Mouse (Mus musculus) Patski (cell line): ENCODE results near the gene Gm12695. TPM values are rescaled to one million over a fixed set of nuclear protein-coding genes. Genes with fewer than 3 reads are reported as not detected.

Experiments
- ATAC-seq: fragments of 100-300 bp; one replicate; pipeline ENCODE4 v1.8.0; 2021
- CTCF ChIA-PET: fragments of 350-600 bp; sonication (Branson Sonifier 250); formaldehyde crosslinking; loops from one replicate; lab custom pipeline; 2022; ENCODE audit warnings: inconsistent platforms; lab: Charles Lee
- POLR2A ChIA-PET: fragments of 350-600 bp; sonication (Branson Sonifier 250); formaldehyde crosslinking; loops from one replicate; lab custom pipeline; 2022; ENCODE audit warnings: antibody characterized with exemption, inconsistent platforms; lab: Charles Lee
- DNase-seq: peaks from one replicate; pipeline ENCODE4 v3.0.0-alpha.2; 2011; ENCODE audit warnings: low read depth, low spot score
- H3K27me3 ChIP-seq: fragments of 371-371 bp; one replicate; pipeline ENCODE4 v1.5.1; 2021
- CTCF ChIP-seq: fragments of 100-300 bp; IDR thresholded peaks from one replicate; pipeline ENCODE4 v1.5.1; 2021
- in situ Hi-C: fragments of 300-500 bp; cut with MboI; formaldehyde crosslinking; loops from 3 replicates; pipeline ENCODE4 v1.11.1; 2018; ENCODE audit warnings: low pct_unique_long_range_greater_than_20kb, mixed read lengths
- polyA plus RNA-seq: library from polyadenylated mRNA; unstranded; gene quantifications from one replicate; pipeline ENCODE4 v1.2.3, GENCODE M21; 2021

Gene Gm12695
- polyA plus RNA-seq, 1 experiment from 2014 or later: 0.15 TPM

DNA sequence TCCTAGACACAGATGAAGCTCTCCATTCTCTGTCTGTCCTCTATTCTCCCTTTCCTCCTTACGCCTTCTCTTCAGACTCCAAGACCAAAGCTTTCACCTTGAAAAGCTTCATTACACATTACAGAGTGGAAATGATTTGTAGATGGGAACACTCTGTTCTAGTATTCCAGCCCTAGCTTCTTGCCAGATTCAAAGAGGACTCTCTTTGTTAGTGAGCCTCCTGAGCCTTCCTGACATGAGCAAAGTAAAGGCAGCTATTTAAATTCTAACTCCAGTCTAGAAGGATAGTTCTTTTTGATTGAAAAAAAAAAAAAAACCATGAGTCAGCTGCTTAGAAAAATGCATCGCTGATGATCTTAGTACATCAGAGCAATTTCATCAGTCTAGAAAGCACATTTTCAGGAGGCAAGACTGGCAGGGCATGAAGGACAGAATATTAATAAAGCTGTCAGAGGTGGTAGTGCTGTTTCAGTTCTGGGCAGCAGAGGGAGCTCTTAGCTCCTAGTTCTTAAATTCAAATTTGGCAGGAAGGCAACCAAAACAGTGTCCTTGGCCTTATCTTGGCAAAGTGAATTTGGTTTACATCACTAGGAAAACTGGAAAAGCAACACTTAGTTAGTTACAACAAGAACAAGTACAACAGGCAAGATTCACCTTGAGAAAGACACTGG is 79.6 kb downstream of the Gm12695 start:
- CTCF ChIA-PET: interaction anchor here (0.7 to 2.4 kb wide), 7 partner anchors 9 to 992 kb away, joined by 3 to 10 read pairs (median 3); partner anchors contain the start of gene Gm10192
- no peaks in the 10 kb centered on the region for H3K27me3 ChIP-seq
- peak; percentile 44 for ATAC-seq
- peak; percentile 82 for TF ChIP-seq CTCF
- in situ Hi-C loops: loop anchor here (25.0 kb wide), 2 partner anchors 857 to 1407 kb away; no protein-coding TSS in a partner anchor
- DNase-seq: no peak
- POLR2A ChIA-PET: interaction anchor here (0.7 kb wide), 1 partner anchor 102 kb away, joined by 4 read pairs; no protein-coding TSS in a partner anchor

DNA sequence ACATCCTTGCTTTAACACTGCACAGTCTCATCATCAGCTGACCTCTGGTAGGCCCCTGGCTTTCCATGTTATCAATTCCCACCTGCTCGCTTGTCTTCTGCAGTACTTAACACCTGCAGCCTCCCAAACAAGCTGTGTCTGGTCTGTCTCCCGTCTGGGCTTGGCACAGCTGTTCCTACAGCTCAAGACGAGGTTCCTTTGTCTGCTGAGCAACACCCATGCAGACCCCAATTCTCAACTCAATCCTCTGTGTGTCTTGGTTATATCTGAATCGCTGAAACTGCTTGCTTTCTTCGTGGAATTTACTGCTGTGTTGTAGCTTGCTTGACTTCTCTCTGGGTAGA is 86.8 kb downstream of the Gm12695 start:
- in situ Hi-C loops: loop anchor here (5.0 to 10.0 kb wide), 2 partner anchors 1044 to 1627 kb away; no protein-coding TSS in a partner anchor
- no peak for TF ChIP-seq CTCF
- DNase-seq (no peak), ATAC-seq (no peak)
- no peaks in the 10 kb centered on the region for H3K27me3 ChIP-seq
- ChIA-PET POLR2A (no interaction called here), CTCF (no interaction called here)

DNA sequence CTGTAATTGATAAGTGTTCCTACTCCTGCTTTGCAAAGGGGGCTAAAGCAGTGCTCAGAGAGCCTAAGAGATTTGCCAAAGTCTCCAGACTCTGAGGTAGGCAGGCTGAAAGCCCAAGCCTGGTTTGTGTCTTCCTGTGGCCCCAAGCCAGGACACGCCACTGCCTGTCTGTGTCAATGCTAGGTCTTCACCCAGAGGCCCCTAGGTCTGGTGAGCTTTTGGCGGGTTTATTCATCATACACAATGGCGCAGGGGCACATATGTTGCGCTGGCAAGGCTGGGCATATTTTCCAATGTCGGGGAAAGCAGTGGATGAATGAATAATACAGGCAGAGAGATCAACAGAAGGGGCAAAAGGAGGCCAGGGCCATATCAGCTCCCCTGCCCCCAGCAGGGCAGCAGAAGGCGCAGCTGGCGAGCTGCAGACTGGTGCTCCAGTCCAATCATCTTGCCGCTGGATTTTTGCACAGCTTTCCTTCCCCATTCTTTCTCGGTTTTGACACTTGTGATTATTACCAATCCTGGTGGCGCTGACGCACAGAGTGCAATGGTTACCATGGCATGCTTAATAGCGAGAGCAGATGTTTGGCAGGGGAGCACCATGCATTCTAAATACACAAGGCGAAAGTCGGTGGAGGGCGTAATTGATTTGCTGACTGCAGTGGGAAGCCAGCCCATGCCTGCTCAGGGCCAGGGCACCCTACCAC is 87.3 kb downstream of the Gm12695 start:
- ChIA-PET POLR2A (no interaction called here), CTCF (interaction anchor here (0.9 to 1.7 kb wide), 2 partner anchors 8 to 1049 kb away, joined by 3 to 6 read pairs; no protein-coding TSS in a partner anchor)
- no peak for ATAC-seq
- in situ Hi-C loops: loop anchor here (5.0 to 10.0 kb wide), 2 partner anchors 1045 to 1627 kb away; no protein-coding TSS in a partner anchor
- no peaks in the 10 kb centered on the region for H3K27me3 ChIP-seq
- TF ChIP-seq CTCF: no peak
- no peak for DNase-seq

DNA sequence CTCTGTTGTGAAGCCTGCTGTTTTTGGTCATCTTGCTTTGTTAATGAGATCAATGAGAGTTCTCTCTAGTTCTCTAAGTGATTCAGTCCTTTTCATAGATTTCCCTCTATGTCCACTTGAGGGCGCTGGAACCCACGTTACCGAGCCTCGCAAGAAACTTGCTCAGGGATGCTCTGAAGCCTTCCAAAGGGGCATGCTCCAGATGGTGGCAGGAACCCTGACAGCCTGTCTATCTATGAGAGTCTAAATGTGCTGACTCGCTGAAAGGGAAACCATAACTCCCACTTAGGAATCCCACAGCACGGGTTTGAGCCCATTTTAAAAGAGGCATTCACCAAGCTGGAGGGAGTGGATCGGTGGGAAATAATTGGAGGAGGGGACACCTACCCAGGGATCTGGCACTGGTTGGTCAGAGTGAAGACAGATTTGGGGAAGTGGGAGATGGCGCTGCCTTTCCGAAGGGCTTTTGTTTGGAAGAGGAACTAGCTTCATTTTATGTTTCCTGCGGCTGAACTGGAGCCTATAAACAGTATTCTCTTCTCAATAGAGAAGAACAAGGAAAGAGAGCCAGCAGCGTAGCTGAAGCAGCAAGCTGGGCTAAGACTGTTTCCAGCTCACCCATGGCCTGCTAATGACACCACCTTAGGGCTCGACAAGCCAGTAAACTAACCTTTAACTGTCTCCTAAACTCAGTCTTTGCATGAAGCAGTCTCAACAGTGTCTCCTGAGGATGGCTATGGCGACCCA is 88.2 kb downstream of the Gm12695 start:
- DNase-seq (peak; percentile 24), ATAC-seq (peak; percentile 73)
- H3K27me3 ChIP-seq: no peaks in the 10 kb centered on the region
- ChIA-PET CTCF (interaction anchor here (0.9 to 1.7 kb wide), 3 partner anchors 9 to 1050 kb away, joined by 3 to 6 read pairs (median 5); no protein-coding TSS in a partner anchor), POLR2A (no interaction called here)
- peak; percentile 86 for TF ChIP-seq CTCF
- in situ Hi-C loops: loop anchor here (5.0 to 10.0 kb wide), 2 partner anchors 1046 to 1628 kb away; no protein-coding TSS in a partner anchor

DNA sequence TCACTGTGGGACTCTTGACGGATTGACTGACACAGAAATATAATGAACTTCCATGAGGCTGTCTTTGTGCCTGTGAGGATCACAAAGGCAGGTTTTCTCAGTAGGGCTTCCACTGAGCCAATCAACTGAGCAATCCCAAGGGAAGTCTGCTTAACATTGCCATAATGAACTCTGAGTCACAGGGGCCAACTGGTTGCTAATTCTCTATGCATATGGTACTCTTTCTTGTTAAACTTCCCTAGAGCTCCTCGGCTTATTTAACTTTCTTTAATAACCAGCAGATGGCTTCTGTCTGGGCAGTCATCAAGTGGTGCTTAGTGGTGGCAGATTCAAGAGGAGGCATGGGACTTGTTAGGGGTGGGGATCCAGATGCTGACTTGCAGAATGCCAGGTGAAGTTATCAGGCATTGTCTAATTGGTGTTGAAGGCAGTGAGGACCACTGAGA is 97.6 kb downstream of the Gm12695 start:
- ATAC-seq (no peak), DNase-seq (no peak)
- no peak for TF ChIP-seq CTCF
- CTCF ChIA-PET: no interaction called here
- in situ Hi-C loops: loop anchor here (5.0 kb wide), 1 partner anchor 810 kb away; no protein-coding TSS in a partner anchor
- peaks cover 4% of the 10 kb centered on the region for H3K27me3 ChIP-seq
- POLR2A ChIA-PET: no interaction called here

DNA sequence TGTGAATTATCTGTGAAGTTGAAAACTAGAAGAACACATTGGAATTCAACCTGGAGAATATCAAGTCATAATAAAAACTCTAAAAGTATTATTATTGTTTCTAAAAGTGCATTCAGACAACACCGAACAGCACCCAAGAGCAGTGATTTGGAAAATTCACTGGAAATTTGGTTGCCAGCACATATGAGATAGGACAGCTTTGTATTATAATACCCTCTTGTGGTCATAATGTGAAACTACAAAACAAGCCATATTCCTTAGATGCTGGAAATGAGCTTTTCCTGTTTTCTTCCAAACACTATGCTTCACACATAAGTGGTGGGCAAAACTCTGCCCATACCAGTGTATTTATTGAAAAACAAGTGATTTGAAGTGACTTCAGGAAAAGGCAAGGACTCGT is 101.5 kb downstream of the Gm12695 start:
- CTCF ChIA-PET: interaction anchor here (0.6 to 1.8 kb wide), 3 partner anchors 18 to 700 kb away, joined by 3 to 5 read pairs (median 3); no protein-coding TSS in a partner anchor

DNA sequence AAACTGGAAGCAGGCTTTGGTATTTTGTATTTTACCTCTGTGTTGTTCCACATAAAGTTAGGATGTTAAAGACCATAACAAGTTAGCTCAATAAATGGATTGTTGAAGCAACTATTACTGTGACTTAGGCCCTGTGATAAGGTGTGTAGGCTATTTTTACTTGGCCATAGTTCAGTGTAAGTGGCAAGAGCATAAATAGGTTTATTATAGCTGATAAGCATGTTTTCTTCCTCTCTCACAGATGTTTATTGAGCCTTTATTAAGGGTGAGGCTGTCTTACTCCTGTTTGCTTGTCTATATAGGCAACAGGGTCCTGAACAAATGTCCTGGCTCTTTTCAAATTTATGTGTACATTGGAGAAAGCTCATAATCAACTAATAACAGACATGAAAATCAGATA is 104.0 kb downstream of the Gm12695 start:
- in situ Hi-C loops: loop anchor here (5.0 kb wide), 3 partner anchors 404 to 1674 kb away; no protein-coding TSS in a partner anchor
- no peak for ATAC-seq
- no peak for TF ChIP-seq CTCF
- peaks cover 4% of the 10 kb centered on the region for H3K27me3 ChIP-seq
- no peak for DNase-seq
- POLR2A ChIA-PET: interaction anchor here (0.6 kb wide), 1 partner anchor 1582 kb away, joined by 3 read pairs; no protein-coding TSS in a partner anchor
- CTCF ChIA-PET: no interaction called here

More for the DNA sequence above, 101.5 kb downstream of the Gm12695 start:
- DNase-seq (no peak), ATAC-seq (no peak)
- POLR2A ChIA-PET: no interaction called here
- peak; percentile 48 for TF ChIP-seq CTCF
- H3K27me3 ChIP-seq: peaks cover 4% of the 10 kb centered on the region
- in situ Hi-C loops: loop anchor here (5.0 kb wide), 3 partner anchors 406 to 1676 kb away; no protein-coding TSS in a partner anchor

DNA sequence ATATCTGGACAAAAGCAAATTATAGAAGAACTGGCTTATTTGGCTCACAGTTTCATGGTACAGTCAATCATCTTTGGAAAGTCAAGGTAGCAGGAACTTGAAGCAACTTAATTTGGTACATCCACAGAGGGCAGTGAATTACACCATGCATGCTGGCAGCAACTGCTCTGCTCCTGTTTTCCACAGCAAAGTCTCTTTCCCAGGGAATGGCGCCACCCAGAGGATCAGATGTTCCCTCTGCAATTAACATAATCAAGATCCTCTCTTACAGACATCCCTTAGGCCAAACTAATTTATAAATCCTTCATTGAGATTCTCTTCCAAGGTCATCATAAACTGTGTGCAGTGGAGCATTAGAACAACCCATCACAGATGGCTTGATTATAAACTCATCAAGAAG is 104.8 kb downstream of the Gm12695 start:
- in situ Hi-C loops: loop anchor here (5.0 kb wide), 3 partner anchors 403 to 1673 kb away; no protein-coding TSS in a partner anchor
- no peak for ATAC-seq
- POLR2A ChIA-PET: interaction anchor here (0.6 kb wide), 1 partner anchor 1583 kb away, joined by 3 read pairs; no protein-coding TSS in a partner anchor

More for the DNA sequence above, 104.8 kb downstream of the Gm12695 start:
- CTCF ChIA-PET: interaction anchor here (1.0 kb wide), 1 partner anchor 406 kb away, joined by 4 read pairs; no protein-coding TSS in a partner anchor
- peaks cover 4% of the 10 kb centered on the region for H3K27me3 ChIP-seq
- peak; percentile 72 for TF ChIP-seq CTCF
- no peak for DNase-seq

Other genes starting within 250 kb of the Gm12695 start
- gene Cyp2j6, start 231.5 kb downstream of the Gm12695 start, polyA plus RNA-seq: 0.01 TPM
- 0.06 TPM for gene Cyp2j9, start 193.6 kb downstream of the Gm12695 start, polyA plus RNA-seq
- gene Cyp2j5, start 121.0 kb downstream of the Gm12695 start, polyA plus RNA-seq: 2.3 TPM